Mouse (Mus musculus): Measurements from ENCODE around the gene Gm38394.
A peak's percentile ranks its signal among the peaks of the same experiment; 100 is the strongest.

Gm38394 gene

GRCm38 (mm10) chr1:133662941-133663340 lies 1.8 kb upstream of the Gm38394 start:
- no peak for DNase-seq

GRCm38 (mm10) chr1:133660466-133661202 lies 484 bp downstream of the Gm38394 start, which contains the start of gene Zbed6:
Gene Zbed6, minus strand, starts transcription at chr1:133660885.
- DNase-seq = peak; percentile 47 to 55

- DNase-seq = no peak
These were observed 2.2 kb downstream of the Gm38394 start for GRCm38 (mm10) chr1:133658878-133659277.

- no peak for DNase-seq
These were observed 4.3 kb downstream of the Gm38394 start for GRCm38 (mm10) chr1:133656811-133657210.

GRCm38 (mm10) chr1:133653033-133653432 lies 8.1 kb downstream of the Gm38394 start:
- no peak for DNase-seq

GRCm38 (mm10) chr1:133650288-133651055 lies 10.6 kb downstream of the Gm38394 start:
- no peak for DNase-seq

GRCm38 (mm10) chr1:133645652-133646051 lies 15.5 kb downstream of the Gm38394 start:
- no peak for DNase-seq

- DNase-seq = no peak
These were observed 20.0 kb downstream of the Gm38394 start for GRCm38 (mm10) chr1:133641163-133641562.

- DNase-seq = no peak
These were observed 22.6 kb downstream of the Gm38394 start for GRCm38 (mm10) chr1:133638517-133638916.

GRCm38 (mm10) chr1:133632168-133632567 lies 28.9 kb downstream of the Gm38394 start:
- no peak for DNase-seq

GRCm38 (mm10) chr1:133625052-133625451 lies 36.1 kb downstream of the Gm38394 start:
- DNase-seq = no peak

- no peak for DNase-seq
These were observed 42.8 kb downstream of the Gm38394 start for GRCm38 (mm10) chr1:133618311-133618710.

GRCm38 (mm10) chr1:133617908-133618307 lies 43.2 kb downstream of the Gm38394 start:
- DNase-seq = no peak

GRCm38 (mm10) chr1:133613817-133614216 lies 47.3 kb downstream of the Gm38394 start:
- peak in 1 of 2 experiments; percentile 13 for DNase-seq

- DNase-seq = no peak
These were observed 49.7 kb downstream of the Gm38394 start for GRCm38 (mm10) chr1:133611436-133611835.

- no peak for DNase-seq
These were observed 50.5 kb downstream of the Gm38394 start for GRCm38 (mm10) chr1:133610601-133611000.

GRCm38 (mm10) chr1:133609771-133610502 lies 51.2 kb downstream of the Gm38394 start, which contains the start of gene Snrpe:
Gene Snrpe, minus strand, starts transcription at chr1:133610291.
- peak; percentile 91 to 92 for DNase-seq

GRCm38 (mm10) chr1:133603174-133603573 lies 57.9 kb downstream of the Gm38394 start:
- DNase-seq = no peak

- no peak for DNase-seq
These were observed 64.7 kb downstream of the Gm38394 start for GRCm38 (mm10) chr1:133596298-133597007.

- no peak for DNase-seq
These were observed 75.1 kb downstream of the Gm38394 start for GRCm38 (mm10) chr1:133585995-133586537.

GRCm38 (mm10) chr1:133571293-133571692 lies 89.8 kb downstream of the Gm38394 start:
- DNase-seq = no peak
